Mouse (Mus musculus) limb, embryonic 15.5 days (tissue): ENCODE measurements around the gene Psmg4. TPM values are rescaled to one million over a fixed set of nuclear protein-coding genes. Genes with fewer than 3 reads are reported as not detected.
A peak's percentile ranks its signal among the peaks of the same experiment; 100 is the strongest.

Experiments
- ATAC-seq: fragments of 200-750 bp; cut with Nextera tagmentation; 2 replicates; pipeline ENCODE4 v1.8.0; 2017; ENCODE audit warnings: low read depth, moderate TSS enrichment; ENCODE audit not compliant: insufficient number of reproducible peaks, low FRiP score, low TSS enrichment
- H3K27ac ChIP-seq: fragments of 300-500 bp; sonication (generic); 2 replicates; pipeline ENCODE4 v1.5.1; 2015; ENCODE audit warnings: moderate library complexity, mild to moderate bottlenecking, inconsistent platforms
- H3K27me3 ChIP-seq: fragments of 300-500 bp; sonication (generic); 2 replicates; pipeline ENCODE4 v1.6.1; 2015; ENCODE audit warnings: inconsistent platforms
- H3K36me3 ChIP-seq: fragments of 300-500 bp; sonication (generic); 2 replicates; pipeline ENCODE4 v1.6.1; 2015; ENCODE audit warnings: inconsistent platforms
- H3K4me1 ChIP-seq: fragments of 300-500 bp; sonication (generic); 2 replicates; pipeline ENCODE4 v1.6.1; 2015; ENCODE audit warnings: inconsistent platforms
- H3K4me2 ChIP-seq: fragments of 300-500 bp; sonication (generic); 2 replicates; pipeline ENCODE4 v1.6.1; 2015; ENCODE audit warnings: mild to moderate bottlenecking, inconsistent platforms
- H3K4me3 ChIP-seq: fragments of 300-500 bp; sonication (generic); 2 replicates; pipeline ENCODE4 v1.5.1; 2015; ENCODE audit warnings: mild to moderate bottlenecking, inconsistent platforms
- H3K9ac ChIP-seq: fragments of 300-500 bp; sonication (generic); 2 replicates; pipeline ENCODE4 v1.6.1; 2015; ENCODE audit warnings: inconsistent platforms
- H3K9me3 ChIP-seq: fragments of 300-500 bp; sonication (generic); 2 replicates; pipeline ENCODE4 v1.6.1; 2016; ENCODE audit warnings: inconsistent platforms
- WGBS: fragments of 180-500 bp; shearing (Covaris S2); methylation state at CpG from one replicate; pipeline ENCODE4 v1.1.7; 2015; 5-methylcytosine and 5-hydroxymethylcytosine counted together
- polyA plus RNA-seq: library from polyadenylated mRNA; unstranded; fragments of >200 nt; fragmentation: Nextera tagmentation; extraction: Ambion mirVana; gene quantifications from 2 replicates; pipeline ENCODE4 v1.2.1, GENCODE M21; 2015

The Psmg4 gene
- polyA plus RNA-seq, 1 experiment from 2014 or later = 65.5 TPM

DNA sequence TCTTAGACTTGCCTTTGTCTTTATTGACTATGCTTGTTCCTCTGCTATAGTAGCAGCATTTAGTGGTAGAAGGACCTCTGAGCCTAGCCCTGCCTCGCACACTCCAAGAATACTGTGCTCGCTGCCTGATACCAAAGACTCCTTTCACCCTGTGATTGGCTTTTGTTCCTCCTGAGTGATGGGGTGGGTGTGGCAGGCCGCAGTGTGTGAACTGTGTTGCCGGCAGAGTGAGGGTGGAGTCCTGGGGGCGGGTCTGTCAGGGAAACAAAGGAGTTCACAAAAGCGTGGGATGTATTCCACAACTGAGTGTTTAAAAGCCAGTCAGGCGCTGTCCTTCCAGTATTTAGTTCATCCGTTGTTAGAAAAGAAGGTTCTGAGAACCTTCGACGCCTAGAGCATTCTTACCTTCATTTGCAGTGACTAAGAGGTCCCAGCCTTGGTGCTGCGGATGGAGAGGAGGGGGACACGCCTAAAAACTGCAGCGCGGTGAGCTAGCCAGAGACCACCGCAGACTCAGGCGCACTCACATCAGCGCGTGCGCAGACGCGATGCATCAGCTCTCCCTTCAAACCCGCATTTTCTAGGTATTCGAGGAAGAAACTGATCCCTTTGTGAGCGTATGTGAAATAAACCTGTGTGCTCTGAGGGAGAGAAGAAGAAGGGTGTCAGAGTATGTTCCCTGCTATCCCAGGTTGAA, 31.6 kb upstream of the Psmg4 start:
- peaks cover 10% of the 10 kb centered on the region; the same call in 1 of the 2 replicates for H3K27me3 ChIP-seq
- ATAC-seq = 0 out of 2 replicates have a peak, but pooled peaks have one; percentile 31
- peaks cover 53% of the 10 kb centered on the region for H3K4me1 ChIP-seq
- no peaks in the 10 kb centered on the region for H3K9me3 ChIP-seq
- under 1% methylated on average over 24 of the region's 24 CpGs for WGBS
- peak overlapping the region; percentile 64 for H3K4me3 ChIP-seq
- no peak overlapping the region for H3K9ac ChIP-seq
- peak overlapping the region; percentile 78 for H3K27ac ChIP-seq
- peak overlapping the region; percentile 84 for H3K4me2 ChIP-seq
- no peaks in the 10 kb centered on the region for H3K36me3 ChIP-seq

GRCm38 (mm10) chr13:34131708-34132060, 31.1 kb upstream of the Psmg4 start:
- H3K4me1 ChIP-seq = peaks cover 49% of the 10 kb centered on the region
- no peaks in the 10 kb centered on the region for H3K9me3 ChIP-seq
- ATAC-seq = peak; percentile 15; the same call in 1 of the 2 replicates
- peak overlapping the region; percentile 78 for H3K27ac ChIP-seq
- H3K4me2 ChIP-seq = peak overlapping the region; percentile 84
- peak overlapping the region; percentile 64 for H3K4me3 ChIP-seq
- H3K27me3 ChIP-seq = peaks cover 10% of the 10 kb centered on the region
- H3K36me3 ChIP-seq = no peaks in the 10 kb centered on the region
- WGBS = 5% methylated on average over 10 of the region's 10 CpGs
- no peak overlapping the region for H3K9ac ChIP-seq

DNA sequence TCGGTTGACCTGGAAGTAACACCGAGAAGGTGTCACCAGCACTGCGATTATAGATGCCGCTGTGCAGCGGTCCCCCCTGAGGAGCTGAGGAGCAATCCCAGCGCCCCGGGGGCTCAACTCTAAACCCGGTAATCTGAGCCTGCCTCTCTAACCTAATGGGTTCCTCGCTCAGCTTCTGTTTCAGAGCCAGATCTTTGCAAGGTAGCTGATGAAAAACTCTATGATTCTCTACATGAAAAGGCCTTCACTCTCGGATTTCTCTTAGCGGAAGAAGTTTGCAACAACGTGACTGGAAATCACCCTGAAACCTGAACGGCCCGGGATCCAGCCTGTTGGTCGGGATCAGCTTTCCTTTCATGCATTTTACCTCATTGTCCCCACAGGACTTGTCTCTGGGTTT, 30.5 kb upstream of the Psmg4 start:
- Histone ChIP-seq H3K9me3 (no peaks in the 10 kb centered on the region), H3K27me3 (peaks cover 10% of the 10 kb centered on the region), H3K27ac (no peak overlapping the region), H3K36me3 (no peaks in the 10 kb centered on the region), H3K4me2 (peak overlapping the region; percentile 84), H3K9ac (no peak overlapping the region), H3K4me1 (peaks cover 49% of the 10 kb centered on the region), H3K4me3 (peak overlapping the region; percentile 4; the same call in 1 of the 2 replicates)
- no peak for ATAC-seq
- WGBS = 2% methylated on average over 15 of the region's 15 CpGs

DNA sequence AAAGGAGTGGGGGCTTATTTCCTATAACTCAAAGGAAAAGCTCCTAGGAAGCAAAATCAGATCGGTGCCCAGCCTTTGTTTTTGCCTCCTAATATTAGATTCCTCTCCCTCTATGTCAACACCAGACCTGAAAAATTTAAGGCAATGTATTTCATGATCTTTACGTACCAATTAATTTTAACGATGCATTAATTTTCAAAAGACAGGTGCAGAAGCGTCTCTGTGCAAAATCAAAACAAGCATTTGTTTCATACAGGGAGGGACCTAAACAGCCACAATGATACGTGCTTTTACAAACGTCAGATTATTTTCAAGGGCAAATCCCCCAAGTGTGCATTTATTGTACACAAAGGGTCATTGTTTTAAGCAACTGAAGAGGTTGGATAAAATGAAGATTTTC, 29.9 kb upstream of the Psmg4 start:
- no peak overlapping the region for H3K27ac ChIP-seq
- 21% methylated on average over 6 of the region's 6 CpGs for WGBS

DNA sequence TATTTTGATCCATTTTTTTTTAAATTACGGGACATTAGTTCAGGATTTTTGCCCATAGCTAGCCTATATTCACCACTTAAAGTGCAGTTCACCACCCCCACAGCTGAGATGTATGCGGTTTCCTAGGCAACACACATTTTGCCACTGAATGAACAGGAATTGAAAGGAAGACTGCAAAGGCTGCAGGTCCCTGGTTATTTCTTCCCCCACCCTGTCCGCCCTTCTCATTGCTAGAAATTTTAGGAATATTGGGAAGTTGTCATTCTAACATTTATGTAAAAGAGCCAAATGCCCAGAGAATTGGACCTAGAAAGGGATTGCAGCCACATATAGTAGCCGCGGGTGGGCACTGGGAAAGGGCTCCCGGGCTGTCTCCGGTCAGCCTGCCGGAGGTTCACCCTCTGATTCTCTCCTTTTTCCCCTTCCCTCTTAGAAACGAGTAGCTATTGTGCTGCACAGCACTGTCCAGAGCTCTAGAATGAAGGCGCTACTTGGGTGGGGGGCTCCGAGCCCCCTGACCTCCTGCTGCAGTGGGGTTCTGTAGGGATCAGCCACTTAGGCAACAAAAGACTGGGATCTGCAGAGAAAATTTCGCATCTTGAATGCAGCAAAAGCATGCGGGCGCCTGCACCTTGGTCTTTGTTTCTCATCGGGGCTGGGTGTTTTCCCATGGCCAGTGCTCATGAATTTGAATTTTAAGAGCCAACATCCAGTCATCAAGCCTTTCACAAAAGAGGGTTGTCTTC, 29.3 kb upstream of the Psmg4 start:
- H3K27ac ChIP-seq = no peak overlapping the region

More for the DNA sequence above, 29.9 kb upstream of the Psmg4 start:
- Histone ChIP-seq H3K4me2 (peak overlapping the region; percentile 84; the same call in 1 of the 2 replicates), H3K27me3 (peaks cover 10% of the 10 kb centered on the region), H3K9me3 (no peaks in the 10 kb centered on the region), H3K9ac (no peak overlapping the region), H3K4me1 (peaks cover 49% of the 10 kb centered on the region), H3K4me3 (no peak overlapping the region), H3K36me3 (no peaks in the 10 kb centered on the region)
- ATAC-seq = no peak

GRCm38 (mm10) chr13:34134276-34134675, 28.5 kb upstream of the Psmg4 start:
- H3K4me3 ChIP-seq = no peak overlapping the region
- ATAC-seq = no peak
- WGBS = 76% methylated on average over 7 of the region's 7 CpGs
- no peak overlapping the region for H3K4me2 ChIP-seq
- H3K36me3 ChIP-seq = no peaks in the 10 kb centered on the region
- H3K4me1 ChIP-seq = peaks cover 41% of the 10 kb centered on the region
- H3K9ac ChIP-seq = no peak overlapping the region
- peaks cover 10% of the 10 kb centered on the region for H3K27me3 ChIP-seq
- no peak overlapping the region for H3K27ac ChIP-seq
- H3K9me3 ChIP-seq = no peaks in the 10 kb centered on the region

More for the DNA sequence above, 29.3 kb upstream of the Psmg4 start:
- Histone ChIP-seq H3K27me3 (peaks cover 10% of the 10 kb centered on the region), H3K9me3 (no peaks in the 10 kb centered on the region), H3K36me3 (no peaks in the 10 kb centered on the region), H3K9ac (0 out of 2 replicates have a peak overlapping the region, but pooled peaks have one; percentile 17), H3K4me3 (peak overlapping the region; percentile 11; the same call in 1 of the 2 replicates), H3K4me1 (peaks cover 49% of the 10 kb centered on the region), H3K4me2 (peak overlapping the region; percentile 31)
- ATAC-seq = no peak
- 14% methylated on average over 15 of the region's 15 CpGs for WGBS

DNA sequence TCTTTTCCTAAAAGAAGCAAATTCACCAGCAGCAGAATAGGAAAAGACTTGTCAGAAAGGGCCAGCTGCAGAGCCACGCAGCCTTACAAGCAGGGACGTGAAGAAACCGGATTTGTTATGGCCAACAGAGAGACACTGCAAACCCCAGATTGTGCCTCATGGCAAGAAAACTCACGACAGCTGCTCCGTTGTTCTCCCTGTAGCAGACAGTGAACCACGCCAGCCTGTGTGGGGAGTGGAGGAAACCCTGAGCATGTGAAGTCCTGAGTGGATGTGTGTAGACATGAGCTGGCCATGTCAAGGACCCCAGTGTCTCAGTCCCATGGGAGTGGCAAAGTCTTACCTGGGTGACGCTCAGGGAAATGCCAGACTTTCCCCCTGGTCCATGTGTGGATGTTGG, 26.2 kb upstream of the Psmg4 start:
- Histone ChIP-seq H3K27ac (peak overlapping the region; percentile 27; the same call in 1 of the 2 replicates), H3K9me3 (no peaks in the 10 kb centered on the region), H3K36me3 (no peaks in the 10 kb centered on the region), H3K4me3 (no peak overlapping the region), H3K4me1 (peaks cover 22% of the 10 kb centered on the region), H3K27me3 (peaks cover 10% of the 10 kb centered on the region), H3K4me2 (no peak overlapping the region), H3K9ac (no peak overlapping the region)
- ATAC-seq = no peak
- WGBS = 48% methylated on average over 7 of the region's 7 CpGs

- no peak for ATAC-seq
- 67% methylated on average over 5 of the region's 5 CpGs for WGBS
- H3K4me2 ChIP-seq = no peak overlapping the region
Observed at GRCm38 (mm10) chr13:34143389-34143788, 19.4 kb upstream of the Psmg4 start.

DNA sequence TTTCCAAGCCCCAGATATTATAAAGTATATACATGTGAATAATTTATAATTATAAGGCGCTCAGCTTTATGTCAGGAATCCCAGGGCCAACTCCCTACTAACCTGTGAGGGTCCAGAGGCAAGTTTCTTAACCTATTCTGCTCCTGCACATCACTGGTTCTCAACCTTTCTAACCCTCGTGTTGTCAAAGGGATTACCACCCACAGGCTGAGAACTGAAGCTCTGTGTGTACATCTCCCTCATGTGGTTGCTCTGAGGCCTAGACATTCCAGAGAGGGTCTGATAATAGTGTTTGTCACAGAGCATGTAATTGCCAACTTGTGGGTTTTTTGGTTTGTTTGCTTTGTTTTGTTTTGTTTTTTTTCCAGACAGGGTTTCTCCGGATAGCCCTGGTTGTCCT, 15.8 kb upstream of the Psmg4 start:
- no peak for ATAC-seq
- Histone ChIP-seq H3K9ac (no peak overlapping the region), H3K4me1 (peaks cover 19% of the 10 kb centered on the region), H3K9me3 (no peaks in the 10 kb centered on the region), H3K4me2 (no peak overlapping the region), H3K27me3 (no peaks in the 10 kb centered on the region), H3K27ac (no peak overlapping the region), H3K36me3 (no peaks in the 10 kb centered on the region), H3K4me3 (no peak overlapping the region)
- 74% methylated on average over 3 of the region's 3 CpGs for WGBS

More at GRCm38 (mm10) chr13:34143389-34143788, 19.4 kb upstream of the Psmg4 start:
- no peaks in the 10 kb centered on the region for H3K36me3 ChIP-seq
- H3K27me3 ChIP-seq = no peaks in the 10 kb centered on the region
- no peaks in the 10 kb centered on the region for H3K4me1 ChIP-seq
- no peak overlapping the region for H3K27ac ChIP-seq
- H3K9me3 ChIP-seq = no peaks in the 10 kb centered on the region
- H3K9ac ChIP-seq = no peak overlapping the region
- H3K4me3 ChIP-seq = no peak overlapping the region

- Histone ChIP-seq H3K27me3 (no peaks in the 10 kb centered on the region), H3K36me3 (no peaks in the 10 kb centered on the region), H3K9ac (no peak overlapping the region), H3K4me1 (peaks cover 23% of the 10 kb centered on the region), H3K4me2 (peak overlapping the region; percentile 70; the same call in 1 of the 2 replicates), H3K4me3 (no peak overlapping the region), H3K9me3 (no peaks in the 10 kb centered on the region), H3K27ac (peak overlapping the region; percentile 83)
- 76% methylated on average over 3 of the region's 3 CpGs for WGBS
- ATAC-seq = no peak
Observed at GRCm38 (mm10) chr13:34148181-34148580, 14.6 kb upstream of the Psmg4 start.

- no peaks in the 10 kb centered on the region for H3K9me3 ChIP-seq
- WGBS = 4% methylated on average over 23 of the region's 23 CpGs
- peak overlapping the region; percentile 83 for H3K27ac ChIP-seq
- H3K4me1 ChIP-seq = peaks cover 30% of the 10 kb centered on the region
- no peaks in the 10 kb centered on the region for H3K36me3 ChIP-seq
- peak overlapping the region; percentile 70 for H3K4me2 ChIP-seq
- ATAC-seq = peak; percentile 66
- peak overlapping the region; percentile 44 for H3K4me3 ChIP-seq
- peak overlapping the region; percentile 45 for H3K9ac ChIP-seq
- no peaks in the 10 kb centered on the region for H3K27me3 ChIP-seq
Observed at GRCm38 (mm10) chr13:34148767-34149392, 13.9 kb upstream of the Psmg4 start.
